Mouse (Mus musculus) thymus, adult 2 months (tissue): Measurements from ENCODE around the gene Arhgap33.

Experiments used
- CTCF ChIP-seq: fragments of 200-500 bp; IDR thresholded peaks from 2 replicates; pipeline ENCODE4 v1.5.1; 2012; ENCODE audit warnings: mild to moderate bottlenecking, control low read depth, low read length, moderate library complexity, borderline replicate concordance; ENCODE audit not compliant: control insufficient read depth, poor library complexity, insufficient read depth; ENCODE audit errors: extremely low read depth
- POLR2A ChIP-seq: fragments of 200-500 bp; IDR thresholded peaks from 2 replicates; pipeline ENCODE4 v1.6.1; 2012; ENCODE audit warnings: mild to moderate bottlenecking, low read length, control low read depth, moderate library complexity; ENCODE audit not compliant: control insufficient read depth, poor library complexity, insufficient read depth; ENCODE audit errors: extremely low read depth

GRCm38 (mm10) chr7:30572969-30573368 is 38.1 kb upstream of the Arhgap33 start:
- TF ChIP-seq CTCF (no peak), POLR2A (no peak)
